Comparison of ENCODE assay signal across 27 mouse cellular contexts in the genomic region with DNA sequence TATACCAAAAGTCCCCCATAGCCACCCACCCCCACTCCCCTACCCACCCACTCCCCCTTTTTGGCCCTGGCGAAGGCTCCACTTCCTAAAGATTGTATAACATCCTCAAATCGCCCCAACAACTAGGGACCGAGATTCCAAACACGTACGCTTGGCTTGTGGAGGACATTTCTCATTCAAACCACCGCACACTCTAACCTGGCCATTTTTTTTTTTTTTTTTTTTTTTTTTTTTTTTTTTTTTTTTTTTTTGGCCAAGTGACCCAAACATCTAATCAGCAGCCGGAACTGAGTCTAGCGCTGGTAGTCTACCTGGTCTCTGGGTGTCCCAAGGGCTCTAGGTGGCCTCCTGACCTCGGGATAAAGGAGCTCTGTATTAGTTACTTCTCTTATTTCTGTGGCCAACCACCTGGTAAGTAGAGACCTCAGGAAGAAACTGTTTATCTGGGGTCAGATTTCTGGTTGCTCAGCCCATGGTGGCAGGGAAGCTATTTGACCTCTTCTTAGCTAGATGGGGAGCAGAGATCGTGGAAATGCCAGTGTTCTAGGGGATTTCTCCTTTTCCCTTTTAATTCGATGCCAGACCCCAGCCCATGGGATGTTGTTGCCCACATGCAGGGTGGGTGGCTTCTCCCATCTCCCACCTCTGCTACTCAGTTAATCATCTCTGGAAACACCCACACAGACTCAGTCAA. TPM values are rescaled to one million over a fixed set of nuclear protein-coding genes. Genes with fewer than 3 reads are reported as not detected.
DNase-seq lines count a peak whose midpoint lies in the region; ATAC-seq and TF ChIP-seq lines count a peak whose summit lies in the region.
"Had no signal": no experiment of that assay in that cellular context is flagged by ENCODE, and none has a peak within 500 bp of the region (broad histone marks: within the 10 kb centered on the region; RNA-seq: fewer than 3 reads in every experiment).

No protein-coding gene starts in this region.

- TF ChIP-seq CTCF in lung, postnatal 0 days (IDR thresholded peaks at IDR 0.05), result no peak
- TF ChIP-seq CTCF in midbrain, postnatal 0 days (IDR thresholded peaks at IDR 0.05), result no peak

- DNase-seq in heart, adult 11 months, result peak; percentile 68
- DNase-seq in lung, postnatal 0 days (ENCODE audit: low spot score), result no peak
- peak; percentile 80 for DNase-seq in midbrain, embryonic 11.5 days (ENCODE audit: low spot score, missing footprints)
- DNase-seq in midbrain, postnatal 0 days (ENCODE audit: low spot score), result no peak
- DNase-seq: adrenal gland, adult 2 months; adrenal gland, postnatal 10 days; adrenal gland, postnatal 25 days; B cell, adult 2 months; cerebellum, adult 11 months; cerebellum, adult 18-20 months; cerebellum, adult 8-10 months; cerebellum, adult 9-11 months; cerebellum, postnatal 14 days; cerebellum, postnatal 36 days; embryo, embryonic 11 days had no signal

- H3K9me3 ChIP-seq in heart, embryonic 12.5 days (replicated peaks), result no peaks in the 10 kb centered on the region
- H3K9me3 ChIP-seq in lung, embryonic 15.5 days, result no peaks in the 10 kb centered on the region
- H3K9me3 ChIP-seq in lung, postnatal 0 days (ENCODE audit: low read length), result no peaks in the 10 kb centered on the region
- no peaks in the 10 kb centered on the region for H3K9me3 ChIP-seq in midbrain, embryonic 11.5 days (ENCODE audit: control insufficient read depth, low read length)
- H3K9me3 ChIP-seq in midbrain, postnatal 0 days (ENCODE audit: low read length), result no peaks in the 10 kb centered on the region
- H3K9me3 ChIP-seq: embryonic facial prominence, embryonic 13.5 days; embryonic facial prominence, embryonic 15.5 days; forebrain, embryonic 10.5 days; forebrain, embryonic 12.5 days had no signal

- no peaks in the 10 kb centered on the region for H3K4me1 ChIP-seq in heart, embryonic 12.5 days (replicated peaks)
- H3K4me1 ChIP-seq in lung, embryonic 15.5 days, result peaks cover 14% of the 10 kb centered on the region
- H3K4me1 ChIP-seq in lung, postnatal 0 days (ENCODE audit: insufficient read depth, low read depth, low read length), result peaks cover 5% of the 10 kb centered on the region; the same call in 1 of the 2 replicates
- peaks cover 2% of the 10 kb centered on the region; the same call in 1 of the 2 replicates for H3K4me1 ChIP-seq in midbrain, embryonic 11.5 days (ENCODE audit: control insufficient read depth, insufficient read depth, low read length)
- no peaks in the 10 kb centered on the region for H3K4me1 ChIP-seq in midbrain, postnatal 0 days (ENCODE audit: insufficient read depth, low read length)
- H3K4me1 ChIP-seq: embryonic facial prominence, embryonic 13.5 days; embryonic facial prominence, embryonic 15.5 days; forebrain, embryonic 12.5 days had no signal

- H3K36me3 ChIP-seq in heart, embryonic 12.5 days, result no peaks in the 10 kb centered on the region
- no peaks in the 10 kb centered on the region for H3K36me3 ChIP-seq in lung, embryonic 15.5 days
- H3K36me3 ChIP-seq in lung, postnatal 0 days (ENCODE audit: insufficient read depth, low read length), result no peaks in the 10 kb centered on the region
- no peaks in the 10 kb centered on the region for H3K36me3 ChIP-seq in midbrain, embryonic 11.5 days (ENCODE audit: control insufficient read depth, insufficient read depth, low read length)
- no peaks in the 10 kb centered on the region for H3K36me3 ChIP-seq in midbrain, postnatal 0 days (ENCODE audit: insufficient read depth, low read length)
- H3K36me3 ChIP-seq: embryonic facial prominence, embryonic 13.5 days; embryonic facial prominence, embryonic 15.5 days; forebrain, embryonic 10.5 days; forebrain, embryonic 12.5 days had no signal

- no peak overlapping the region for H3K4me3 ChIP-seq in heart, embryonic 12.5 days
- no peak overlapping the region for H3K4me3 ChIP-seq in lung, embryonic 15.5 days
- no peak overlapping the region for H3K4me3 ChIP-seq in lung, postnatal 0 days (ENCODE audit: low read depth, low read length)
- H3K4me3 ChIP-seq in midbrain, embryonic 11.5 days (ENCODE audit: low read depth, low read length), result no peak overlapping the region
- no peak overlapping the region for H3K4me3 ChIP-seq in midbrain, postnatal 0 days (ENCODE audit: low read depth, low read length)
- H3K4me3 ChIP-seq: embryonic facial prominence, embryonic 13.5 days; embryonic facial prominence, embryonic 15.5 days; erythroblast, embryonic 14.5 days; forebrain, embryonic 10.5 days; forebrain, embryonic 12.5 days had no signal

- no peaks in the 10 kb centered on the region for H3K27me3 ChIP-seq in heart, embryonic 12.5 days (replicated peaks)
- H3K27me3 ChIP-seq in lung, embryonic 15.5 days, result no peaks in the 10 kb centered on the region
- H3K27me3 ChIP-seq in lung, postnatal 0 days (replicated peaks; ENCODE audit: insufficient read depth, low read length), result no peaks in the 10 kb centered on the region
- no peaks in the 10 kb centered on the region for H3K27me3 ChIP-seq in midbrain, embryonic 11.5 days (ENCODE audit: control insufficient read depth, insufficient read depth, low read length)
- H3K27me3 ChIP-seq in midbrain, postnatal 0 days (ENCODE audit: insufficient read depth, low read length), result no peaks in the 10 kb centered on the region
- H3K27me3 ChIP-seq: CH12.LX; forebrain, embryonic 12.5 days had no signal

- H3K9ac ChIP-seq in heart, embryonic 12.5 days, result no peak overlapping the region
- H3K9ac ChIP-seq in lung, embryonic 15.5 days, result no peak overlapping the region
- no peak overlapping the region for H3K9ac ChIP-seq in lung, postnatal 0 days (replicated peaks; ENCODE audit: low read depth)
- no peak overlapping the region for H3K9ac ChIP-seq in midbrain, embryonic 11.5 days (ENCODE audit: low read length)
- no peak overlapping the region for H3K9ac ChIP-seq in midbrain, postnatal 0 days (replicated peaks; ENCODE audit: low read length, poor library complexity, severe bottlenecking)
- H3K9ac ChIP-seq: embryonic facial prominence, embryonic 13.5 days; embryonic facial prominence, embryonic 15.5 days; forebrain, embryonic 12.5 days had no signal

- no peak overlapping the region for H3K4me2 ChIP-seq in heart, embryonic 12.5 days
- peak overlapping the region; percentile 6; the same call in 1 of the 2 replicates for H3K4me2 ChIP-seq in lung, embryonic 15.5 days
- H3K4me2 ChIP-seq in lung, postnatal 0 days (replicated peaks; ENCODE audit: low read depth, low read length), result no peak overlapping the region
- no peak overlapping the region for H3K4me2 ChIP-seq in midbrain, embryonic 11.5 days
- no peak overlapping the region for H3K4me2 ChIP-seq in midbrain, postnatal 0 days (ENCODE audit: low read depth, low read length, poor library complexity, severe bottlenecking)
- H3K4me2 ChIP-seq: embryonic facial prominence, embryonic 13.5 days; embryonic facial prominence, embryonic 15.5 days; forebrain, embryonic 12.5 days had no signal

- no peak for TF ChIP-seq EP300 in lung, postnatal 0 days (IDR thresholded peaks at IDR 0.05)

- no peak for ATAC-seq in heart, embryonic 12.5 days (ENCODE audit: insufficient number of reproducible peaks, low FRiP score)
- no peak for ATAC-seq in lung, embryonic 15.5 days (ENCODE audit: borderline replicate concordance, extremely low read depth, low FRiP score, low TSS enrichment)
- no peak for ATAC-seq in lung, postnatal 0 days
- no peak for ATAC-seq in midbrain, embryonic 11.5 days (ENCODE audit: low FRiP score)
- no peak for ATAC-seq in midbrain, postnatal 0 days (ENCODE audit: low FRiP score)
- ATAC-seq: CD4-positive, CD25-positive, alpha-beta regulatory T cell, adult 4 months; forebrain, embryonic 14.5 days; forebrain, embryonic 16.5 days had no signal

- 80% methylated on average over 11 of the region's 11 CpGs for WGBS in heart, embryonic 12.5 days
- WGBS in lung, embryonic 15.5 days, result 54% methylated on average over 11 of the region's 11 CpGs
- WGBS in lung, postnatal 0 days, result 59% methylated on average over 11 of the region's 11 CpGs
- WGBS in midbrain, embryonic 11.5 days, result 83% methylated on average over 11 of the region's 11 CpGs
- WGBS in midbrain, postnatal 0 days, result 83% methylated on average over 11 of the region's 11 CpGs

- no peak overlapping the region for H3K27ac ChIP-seq in heart, embryonic 12.5 days (ENCODE audit: poor library complexity, severe bottlenecking)
- H3K27ac ChIP-seq in lung, embryonic 15.5 days, result peak overlapping the region; percentile 78
- H3K27ac ChIP-seq in lung, postnatal 0 days (ENCODE audit: low read length), result no peak overlapping the region
- H3K27ac ChIP-seq in midbrain, embryonic 11.5 days (ENCODE audit: low read depth, low read length), result no peak overlapping the region
- no peak overlapping the region for H3K27ac ChIP-seq in midbrain, postnatal 0 days (ENCODE audit: low read depth, low read length)
- H3K27ac ChIP-seq: embryonic facial prominence, embryonic 13.5 days; embryonic facial prominence, embryonic 15.5 days; forebrain, embryonic 10.5 days; forebrain, embryonic 12.5 days had no signal

RNA-seq across cellular contexts. Expression of gene Ptprm, which starts 9.3 kb away (rescaled TPM):
- 16.1 and 18.2 TPM in 2 replicates for polyA plus RNA-seq in heart, embryonic 12.5 days (2016; fragmentation: Nextera tagmentation; extraction: Ambion mirVana)
- polyA plus RNA-seq in lung, embryonic 15.5 days (2015; fragmentation: Nextera tagmentation; extraction: Ambion mirVana), result 39.7 and 43.2 TPM in 2 replicates
- 35.9 and 42.3 TPM in 2 replicates for polyA plus RNA-seq in lung, postnatal 0 days (2015; fragmentation: Nextera tagmentation; extraction: Ambion mirVana)
- 8.9 and 9.0 TPM in 2 replicates for polyA plus RNA-seq in midbrain, embryonic 11.5 days (2014; fragmentation: Nextera tagmentation; extraction: Ambion mirVana)
- total RNA-seq in midbrain, postnatal 0 days (2014; rRNA removed), result 43.5 and 45.4 TPM in 2 replicates
- 15.9 and 18.3 TPM in 2 replicates for polyA plus RNA-seq in midbrain, postnatal 0 days (2015; fragmentation: Nextera tagmentation; extraction: Ambion mirVana)
- total RNA-seq: CH12.LX, MEL had no signal
- polyA plus RNA-seq: CD4-positive, CD25-positive, alpha-beta regulatory T cell, adult 4 months; erythroblast, embryonic 14.5 days had no signal

Comparison
In these comparisons a context has a peak if more than half of its experiments do, and no peak if none do; other contexts are left out.
1. DNase-seq: peak in heart, adult 11 months (single experiment) and midbrain, embryonic 11.5 days (single experiment); none in lung, postnatal 0 days (single experiment) and midbrain, postnatal 0 days (single experiment).